Mouse (Mus musculus) neural tube, embryonic 11.5 days (tissue): ENCODE measurements around the gene Srrm2. TPM values are rescaled to one million over a fixed set of nuclear protein-coding genes. Genes with fewer than 3 reads are reported as not detected.

Experiments used
- ATAC-seq: fragments of 200-750 bp; cut with Nextera tagmentation; 2 replicates; pipeline ENCODE4 v1.8.0; 2017; ENCODE audit warnings: moderate number of reproducible peaks, mild to moderate bottlenecking, moderate TSS enrichment, moderate library complexity; ENCODE audit not compliant: insufficient read depth, low FRiP score, low TSS enrichment
- DNase-seq: peaks from one replicate; pipeline ENCODE4 v3.0.0-alpha.2; 2015; ENCODE audit warnings: low spot score
- H3K27ac ChIP-seq: fragments of 300-500 bp; sonication (generic); 2 replicates; pipeline ENCODE4 v1.5.1; 2014; ENCODE audit warnings: low read depth, mild to moderate bottlenecking, low read length
- H3K27me3 ChIP-seq: fragments of 300-500 bp; sonication (generic); 2 replicates; pipeline ENCODE4 v1.6.1; 2014; ENCODE audit warnings: mild to moderate bottlenecking, low read length, mixed read lengths; ENCODE audit not compliant: control insufficient read depth, insufficient read depth
- H3K36me3 ChIP-seq: fragments of 300-500 bp; sonication (generic); 2 replicates; pipeline ENCODE4 v1.6.1; 2014; ENCODE audit warnings: mild to moderate bottlenecking, low read length, moderate library complexity, mixed read lengths; ENCODE audit not compliant: control insufficient read depth, insufficient read depth
- H3K4me1 ChIP-seq: fragments of 300-500 bp; sonication (generic); 2 replicates; pipeline ENCODE4 v1.6.1; 2014; ENCODE audit warnings: low read length, mixed read lengths; ENCODE audit not compliant: control insufficient read depth, insufficient read depth
- H3K4me2 ChIP-seq: fragments of 300-500 bp; sonication (generic); 2 replicates; pipeline ENCODE4 v1.6.1; 2014; ENCODE audit warnings: low read depth, mild to moderate bottlenecking, moderate library complexity
- H3K4me3 ChIP-seq: fragments of 300-500 bp; sonication (generic); 2 replicates; pipeline ENCODE4 v1.5.1; 2014; ENCODE audit warnings: low read depth, low read length
- H3K9ac ChIP-seq: fragments of 300-500 bp; sonication (generic); 2 replicates; pipeline ENCODE4 v1.6.1; 2014; ENCODE audit warnings: mild to moderate bottlenecking, low read length
- H3K9me3 ChIP-seq: fragments of 300-500 bp; sonication (generic); 2 replicates; pipeline ENCODE4 v1.6.1; 2016; ENCODE audit warnings: low read length; ENCODE audit not compliant: control insufficient read depth
- WGBS: fragments of 180-500 bp; shearing (Covaris S2); extraction: QIAGEN DNeasy Blood & Tissue Kit; methylation state at CpG from one replicate; pipeline ENCODE4 v1.1.7; 2014; 5-methylcytosine and 5-hydroxymethylcytosine counted together
- microRNA-seq: library from miRNA; unstranded; fragments of <30 nt; microRNA quantifications from one replicate; pipeline ENCODE4, GENCODE M21; 2016
- polyA plus RNA-seq: library from polyadenylated mRNA; unstranded; fragments of >200 nt; fragmentation: Nextera tagmentation; extraction: Ambion mirVana; gene quantifications from 2 replicates; pipeline ENCODE4 v1.2.1, GENCODE M21; 2014

Gene Srrm2
- polyA plus RNA-seq, 1 experiment from 2014 or later = 399 TPM

DNA sequence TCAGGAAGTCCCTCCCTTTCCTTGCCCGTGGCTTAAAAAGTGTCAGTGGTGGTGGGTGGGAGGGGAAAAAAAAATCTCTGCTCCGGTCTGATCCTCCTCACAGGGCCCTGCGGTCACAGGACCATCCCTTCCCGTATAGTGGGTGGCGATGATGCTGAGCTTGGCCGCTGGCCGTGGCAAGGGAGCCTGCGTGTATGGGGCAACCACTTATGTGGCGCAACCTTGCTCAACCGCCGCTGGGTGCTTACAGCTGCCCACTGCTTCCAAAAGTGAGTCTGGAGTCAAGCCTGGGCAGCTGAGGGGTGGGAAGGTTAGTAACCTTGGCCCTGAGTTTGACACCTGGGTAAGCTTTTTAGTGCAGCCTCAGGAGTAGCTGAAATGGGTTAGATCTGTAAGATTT is 78.2 kb downstream of the Srrm2 start:
- no peaks in the 10 kb centered on the region for H3K27me3 ChIP-seq
- DNase-seq (no peak), ATAC-seq (no peak)
- no peak overlapping the region for H3K27ac ChIP-seq
- H3K4me3 ChIP-seq = no peak overlapping the region
- no peak overlapping the region for H3K4me2 ChIP-seq
- H3K4me1 ChIP-seq = no peaks in the 10 kb centered on the region
- H3K9me3 ChIP-seq = no peaks in the 10 kb centered on the region
- H3K9ac ChIP-seq = no peak overlapping the region
- 86% methylated on average over 11 of the region's 11 CpGs for WGBS
- H3K36me3 ChIP-seq = no peaks in the 10 kb centered on the region

Small RNA genes within 50 kb of the gene (microRNA-seq; reads per million reads assigned to microRNA genes)
- 1.3 reads per million for gene Mir5125

Other genes with a start within 250 kb of the Srrm2 start
- gene Zfp213, start 226.3 kb upstream of the Srrm2 start, polyA plus RNA-seq = 23.4 and 24.3 TPM in 2 replicates
- gene Zfp13, start 191.0 kb upstream of the Srrm2 start, polyA plus RNA-seq = 19.7 and 20.3 TPM in 2 replicates
- gene Zscan10, start 189.7 kb upstream of the Srrm2 start, polyA plus RNA-seq = 0.91 TPM in 1 of 2 replicates, not detected in the other
- 0.85 and 0.94 TPM in 2 replicates for gene Mmp25, start 145.3 kb upstream of the Srrm2 start, polyA plus RNA-seq
- gene Bicdl2, start 130.0 kb upstream of the Srrm2 start, polyA plus RNA-seq = 0.54 TPM in 1 of 2 replicates, not detected in the other
- gene Hcfc1r1, start 116.9 kb upstream of the Srrm2 start, polyA plus RNA-seq = 52.5 and 60.1 TPM in 2 replicates
- 57.8 and 62.4 TPM in 2 replicates for gene Thoc6, start 116.7 kb upstream of the Srrm2 start, polyA plus RNA-seq
- 2.3 and 3.6 TPM in 2 replicates for gene Tnfrsf12a, start 113.1 kb upstream of the Srrm2 start, polyA plus RNA-seq
- gene Cldn6, start 111.3 kb upstream of the Srrm2 start, polyA plus RNA-seq = 8.7 and 11.1 TPM in 2 replicates
- 1.3 and 1.9 TPM in 2 replicates for gene Cldn9, start 106.5 kb upstream of the Srrm2 start, polyA plus RNA-seq
- 0.25 and 0.58 TPM in 2 replicates for gene 1520401A03Rik, start 67.7 kb upstream of the Srrm2 start, polyA plus RNA-seq
- 37.2 and 44.5 TPM in 2 replicates for gene Pkmyt1, start 64.2 kb upstream of the Srrm2 start, polyA plus RNA-seq
- 31.4 and 37.1 TPM in 2 replicates for gene Paqr4, start 49.7 kb upstream of the Srrm2 start, polyA plus RNA-seq
- 6.8 and 7.8 TPM in 2 replicates for gene Kremen2, start 44.7 kb upstream of the Srrm2 start, polyA plus RNA-seq
- 173 and 197 TPM in 2 replicates for gene Flywch1, start 18.9 kb upstream of the Srrm2 start, polyA plus RNA-seq
- gene Flywch2, start 4.5 kb upstream of the Srrm2 start, polyA plus RNA-seq = 29.1 and 32.6 TPM in 2 replicates
- gene Elob, start 38.6 kb downstream of the Srrm2 start, polyA plus RNA-seq = 1,025 and 1,061 TPM in 2 replicates
- 0.18 TPM in 1 of 2 replicates, not detected in the other for gene Prss33, start 45.5 kb downstream of the Srrm2 start, polyA plus RNA-seq
- gene Prss32, start 53.3 kb downstream of the Srrm2 start, polyA plus RNA-seq = not detected in 2 replicates
- 1.3 and 1.8 TPM in 2 replicates for gene Prss41, start 53.6 kb downstream of the Srrm2 start, polyA plus RNA-seq
- gene Prss21, start 77.5 kb downstream of the Srrm2 start, polyA plus RNA-seq = not detected in 2 replicates
- gene Dcpp1, start 90.3 kb downstream of the Srrm2 start, polyA plus RNA-seq = not detected in 2 replicates
- gene Dcpp2, start 90.3 kb downstream of the Srrm2 start, polyA plus RNA-seq = not detected in 2 replicates
- gene Dcpp3, start 126.9 kb downstream of the Srrm2 start, polyA plus RNA-seq = not detected in 2 replicates
- not detected in 2 replicates for gene Sbp, start 151.1 kb downstream of the Srrm2 start, polyA plus RNA-seq
- not detected in 2 replicates for gene Sbpl, start 164.7 kb downstream of the Srrm2 start, polyA plus RNA-seq
- not detected in 2 replicates for gene Prss30, start 190.0 kb downstream of the Srrm2 start, polyA plus RNA-seq
- gene Prss22, start 207.6 kb downstream of the Srrm2 start, polyA plus RNA-seq = 0.17 TPM in 1 of 2 replicates, not detected in the other
- 0.37 TPM in 1 of 2 replicates, not detected in the other for gene Prss27, start 247.6 kb downstream of the Srrm2 start, polyA plus RNA-seq